Mouse (Mus musculus) kidney, postnatal 4 days (tissue): ENCODE results near the gene Hist1h2bp.

Experiments used
- DNase-seq, 2 experiments: peaks; one replicate each; pipeline ENCODE4 v3.0.0; 2021; ENCODE audit warnings: mixed read lengths in 2 of 2

Gene Hist1h2bp

GRCm38 (mm10) chr13:21786899-21787629, at the start of gene Hist1h2bp, which contains the start of gene Hist1h2an:
Gene Hist1h2bp, plus strand, starts transcription at chr13:21787461.
Gene Hist1h2an, minus strand, starts transcription at chr13:21787218.
- DNase-seq: peak; percentile 75 to 89

- DNase-seq: no peak
Measured at GRCm38 (mm10) chr13:21745006-21745405, 42.3 kb upstream of the Hist1h2bp start.

- peak in 1 of 2 experiments; percentile 4 for DNase-seq
Measured at GRCm38 (mm10) chr13:21749387-21750158, 37.7 kb upstream of the Hist1h2bp start.

- peak; percentile 96 for DNase-seq
Measured at GRCm38 (mm10) chr13:21750159-21751017, 36.9 kb upstream of the Hist1h2bp start, which contains the start of gene Hist1h4k. Gene Hist1h4k, minus strand, starts transcription at chr13:21750505.

- no peak for DNase-seq
Measured at GRCm38 (mm10) chr13:21751417-21751816, 35.8 kb upstream of the Hist1h2bp start.

- DNase-seq: no peak
Measured at GRCm38 (mm10) chr13:21751827-21752226, 35.4 kb upstream of the Hist1h2bp start.

- no peak for DNase-seq
Measured at GRCm38 (mm10) chr13:21752356-21752755, 34.9 kb upstream of the Hist1h2bp start.

- no peak for DNase-seq
Measured at GRCm38 (mm10) chr13:21753051-21753523, 34.2 kb upstream of the Hist1h2bp start.

GRCm38 (mm10) chr13:21753524-21754285, 33.6 kb upstream of the Hist1h2bp start, which contains the start of the genes Hist1h2ak and Hist1h2bn:
Gene Hist1h2ak, minus strand, starts transcription at chr13:21753827.
Gene Hist1h2bn, plus strand, starts transcription at chr13:21754123.
- DNase-seq: peak; percentile 54 to 76

GRCm38 (mm10) chr13:21754294-21755001, 32.8 kb upstream of the Hist1h2bp start:
- DNase-seq: peak; percentile 63 to 67

GRCm38 (mm10) chr13:21755707-21756106, 31.6 kb upstream of the Hist1h2bp start:
- DNase-seq: no peak

- peak; percentile 71 to 83 for DNase-seq
Measured at GRCm38 (mm10) chr13:21778814-21779766, 8.2 kb upstream of the Hist1h2bp start.

GRCm38 (mm10) chr13:21779767-21780731, 7.2 kb upstream of the Hist1h2bp start, which contains the start of gene Hist1h1b:
Gene Hist1h1b, minus strand, starts transcription at chr13:21780625.
- DNase-seq: peak; percentile 74 to 84

GRCm38 (mm10) chr13:21781021-21781555, 6.2 kb upstream of the Hist1h2bp start:
- DNase-seq: no peak

- DNase-seq: no peak
Measured at GRCm38 (mm10) chr13:21781639-21782038, 5.6 kb upstream of the Hist1h2bp start.

GRCm38 (mm10) chr13:21782361-21783254, 4.7 kb upstream of the Hist1h2bp start:
- peak; percentile 20 to 38 for DNase-seq

- peak; percentile 53 to 70 for DNase-seq
Measured at GRCm38 (mm10) chr13:21783255-21783617, 4.0 kb upstream of the Hist1h2bp start, which contains the start of gene Hist1h3i. Gene Hist1h3i, minus strand, starts transcription at chr13:21783370.
